Mouse (Mus musculus) erythroblast, embryonic 14.5 days (primary cell): ENCODE data around the gene Tekt3.

Experiments
- GATA1 ChIP-seq: IDR thresholded peaks from 2 replicates; pipeline ENCODE4 v1.6.1; 2012; ENCODE audit warnings: low read length, inconsistent platforms, mixed read lengths
- TAL1 ChIP-seq: IDR thresholded peaks from 3 replicates; pipeline ENCODE4 v1.6.1; 2012; ENCODE audit warnings: low read length, inconsistent platforms, mixed read lengths

DNA sequence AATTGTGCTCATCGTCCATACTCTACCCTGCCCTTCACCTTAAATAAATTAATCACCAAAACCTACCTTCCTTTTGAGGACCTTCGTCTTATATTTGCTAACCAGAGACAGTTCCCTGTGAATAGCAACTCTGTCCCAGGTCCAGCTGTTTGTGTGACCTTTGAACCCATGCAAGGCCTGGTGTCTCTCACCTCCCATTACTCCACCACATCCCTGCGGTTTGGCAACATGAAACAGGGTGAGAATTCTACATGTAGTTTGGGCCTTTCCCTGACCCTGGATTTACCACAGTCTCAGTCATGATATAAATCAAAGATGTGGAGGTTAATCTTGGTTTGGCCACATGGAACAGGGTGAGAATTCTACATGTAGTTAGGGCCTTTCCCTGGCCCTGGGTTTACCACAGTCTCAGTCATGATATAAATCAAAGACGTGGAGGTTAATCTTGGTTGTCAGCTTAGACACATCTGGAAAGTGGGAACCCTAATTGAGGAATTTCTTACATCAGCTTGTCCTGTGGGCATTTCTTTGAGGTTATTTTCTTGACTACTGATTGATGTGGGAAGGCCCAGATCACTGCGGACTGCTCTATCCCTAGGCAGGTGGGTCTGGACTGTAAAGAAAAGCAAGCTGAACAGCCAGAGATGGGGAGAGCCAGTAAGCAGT is 40.2 kb upstream of the Tekt3 start:
- TF ChIP-seq GATA1 = no peak
- TF ChIP-seq TAL1 = no peak
